Mouse (Mus musculus) hindbrain, embryonic 15.5 days (tissue): ENCODE data around the gene Zfp358. TPM values are rescaled to one million over a fixed set of nuclear protein-coding genes. Genes with fewer than 3 reads are reported as not detected.
A peak's percentile ranks its signal among the peaks of the same experiment; 100 is the strongest.

Experiments used
- ATAC-seq: fragments of 200-750 bp; cut with Nextera tagmentation; 2 replicates; pipeline ENCODE4 v1.8.0; 2017; ENCODE audit warnings: low read depth, moderate number of reproducible peaks, moderate TSS enrichment; ENCODE audit not compliant: low FRiP score
- H3K27ac ChIP-seq: fragments of 300-500 bp; sonication (generic); replicated peaks from 2 replicates; pipeline ENCODE4 v1.5.1; 2015; ENCODE audit warnings: mild to moderate bottlenecking, inconsistent platforms
- H3K27me3 ChIP-seq: fragments of 300-500 bp; sonication (generic); 2 replicates; pipeline ENCODE4 v1.6.1; 2015; ENCODE audit warnings: control low read depth, inconsistent platforms
- H3K36me3 ChIP-seq: fragments of 300-500 bp; sonication (generic); 2 replicates; pipeline ENCODE4 v1.6.1; 2015; ENCODE audit warnings: control low read depth, inconsistent platforms
- H3K4me1 ChIP-seq: fragments of 300-500 bp; sonication (generic); replicated peaks from 2 replicates; pipeline ENCODE4 v1.6.1; 2015; ENCODE audit warnings: control low read depth, inconsistent platforms
- H3K4me2 ChIP-seq: fragments of 300-500 bp; sonication (generic); 2 replicates; pipeline ENCODE4 v1.6.1; 2015; ENCODE audit warnings: moderate library complexity, mild to moderate bottlenecking, inconsistent platforms
- H3K4me3 ChIP-seq: fragments of 300-500 bp; sonication (generic); 2 replicates; pipeline ENCODE4 v1.5.1; 2015; ENCODE audit warnings: mild to moderate bottlenecking, inconsistent platforms
- H3K9ac ChIP-seq: fragments of 300-500 bp; sonication (generic); 2 replicates; pipeline ENCODE4 v1.6.1; 2015; ENCODE audit warnings: inconsistent platforms
- H3K9me3 ChIP-seq: fragments of 300-500 bp; sonication (generic); 2 replicates; pipeline ENCODE4 v1.6.1; 2016; ENCODE audit warnings: control low read depth, inconsistent platforms
- WGBS: fragments of 180-500 bp; shearing (Covaris S2); methylation state at CpG from one replicate; pipeline ENCODE4 v1.1.7; 2015; 5-methylcytosine and 5-hydroxymethylcytosine counted together
- polyA plus RNA-seq: library from polyadenylated mRNA; unstranded; fragments of >200 nt; fragmentation: Nextera tagmentation; extraction: Ambion mirVana; gene quantifications from 2 replicates; pipeline ENCODE4 v1.2.1, GENCODE M21; 2015

Zfp358 gene
- polyA plus RNA-seq, 1 experiment from 2014 or later = 72.1 TPM

GRCm38 (mm10) chr8:3507979-3508754, 15.2 kb downstream of the Zfp358 start:
- H3K4me1 ChIP-seq = no peaks in the 10 kb centered on the region
- H3K9ac ChIP-seq = no peak overlapping the region
- peaks cover 55% of the 10 kb centered on the region for H3K36me3 ChIP-seq
- H3K9me3 ChIP-seq = no peaks in the 10 kb centered on the region
- 92% methylated on average over 6 of the region's 6 CpGs for WGBS
- H3K27ac ChIP-seq = no peak overlapping the region
- ATAC-seq = no peak
- no peak overlapping the region for H3K4me2 ChIP-seq
- no peaks in the 10 kb centered on the region for H3K27me3 ChIP-seq
- no peak overlapping the region for H3K4me3 ChIP-seq

GRCm38 (mm10) chr8:3514681-3515247, 21.8 kb downstream of the Zfp358 start:
- Histone ChIP-seq H3K36me3 (peaks cover 29% of the 10 kb centered on the region), H3K9me3 (no peaks in the 10 kb centered on the region), H3K4me3 (peak overlapping the region; percentile 57), H3K4me1 (peaks cover 21% of the 10 kb centered on the region), H3K9ac (peak overlapping the region; percentile 75), H3K27me3 (no peaks in the 10 kb centered on the region), H3K4me2 (peak overlapping the region; percentile 91), H3K27ac (peak overlapping the region; percentile 82)
- WGBS = 34% methylated on average over 13 of the region's 13 CpGs
- no peak; the same call in 1 of the 2 replicates for ATAC-seq

- peak within 1 kb of the TSS; percentile 57 for H3K4me3 ChIP-seq
- peak within 1 kb of the TSS; percentile 91 for H3K4me2 ChIP-seq
- H3K27ac ChIP-seq = peak within 1 kb of the TSS; percentile 82
- H3K9me3 ChIP-seq = no peaks in the 10 kb centered on the region
- WGBS = under 1% methylated on average over 25 of the region's 25 CpGs
- ATAC-seq = peak; percentile 72
- no peaks in the 10 kb centered on the region for H3K27me3 ChIP-seq
- peak within 1 kb of the TSS; percentile 75 for H3K9ac ChIP-seq
- H3K36me3 ChIP-seq = peaks cover 29% of the 10 kb centered on the region
- peaks cover 21% of the 10 kb centered on the region for H3K4me1 ChIP-seq
Observed at GRCm38 (mm10) chr8:3515260-3515671, 22.3 kb downstream of the Zfp358 start, which contains the start of gene Pnpla6. Gene Pnpla6 (plus strand): TSS chr8:3515384.

GRCm38 (mm10) chr8:3515771-3516417, 23.0 kb downstream of the Zfp358 start:
- Histone ChIP-seq H3K4me2 (peak overlapping the region; percentile 91), H3K36me3 (peaks cover 24% of the 10 kb centered on the region), H3K27me3 (no peaks in the 10 kb centered on the region), H3K9ac (peak overlapping the region; percentile 75), H3K4me1 (peaks cover 21% of the 10 kb centered on the region), H3K4me3 (peak overlapping the region; percentile 57), H3K27ac (peak overlapping the region; percentile 82), H3K9me3 (no peaks in the 10 kb centered on the region)
- peak; percentile 59 for ATAC-seq
- under 1% methylated on average over 25 of the region's 25 CpGs for WGBS

GRCm38 (mm10) chr8:3516450-3517116, 23.6 kb downstream of the Zfp358 start:
- Histone ChIP-seq H3K36me3 (peaks cover 25% of the 10 kb centered on the region), H3K27me3 (no peaks in the 10 kb centered on the region), H3K4me2 (peak overlapping the region; percentile 91), H3K27ac (peak overlapping the region; percentile 82), H3K4me1 (peaks cover 21% of the 10 kb centered on the region), H3K9me3 (no peaks in the 10 kb centered on the region), H3K9ac (peak overlapping the region; percentile 75), H3K4me3 (peak overlapping the region; percentile 57)
- peak; percentile 91 for ATAC-seq
- WGBS = 0% methylated on average over 36 of the region's 36 CpGs

- 15% methylated on average over 16 of the region's 16 CpGs for WGBS
- peak overlapping the region; percentile 91 for H3K4me2 ChIP-seq
- peaks cover 21% of the 10 kb centered on the region for H3K4me1 ChIP-seq
Observed at GRCm38 (mm10) chr8:3517117-3517495, 24.2 kb downstream of the Zfp358 start.

GRCm38 (mm10) chr8:3522007-3522697, 29.2 kb downstream of the Zfp358 start:
- Histone ChIP-seq H3K4me2 (no peak overlapping the region), H3K4me3 (no peak overlapping the region), H3K27me3 (no peaks in the 10 kb centered on the region), H3K9ac (no peak overlapping the region), H3K27ac (no peak overlapping the region), H3K4me1 (peaks cover 8% of the 10 kb centered on the region), H3K36me3 (peaks cover 53% of the 10 kb centered on the region), H3K9me3 (no peaks in the 10 kb centered on the region)
- WGBS = 93% methylated on average over 13 of the region's 13 CpGs
- no peak for ATAC-seq

More at GRCm38 (mm10) chr8:3517117-3517495, 24.2 kb downstream of the Zfp358 start:
- Histone ChIP-seq H3K36me3 (peaks cover 25% of the 10 kb centered on the region), H3K27ac (peak overlapping the region; percentile 82), H3K9ac (peak overlapping the region; percentile 40), H3K4me3 (peak overlapping the region; percentile 57), H3K9me3 (no peaks in the 10 kb centered on the region), H3K27me3 (no peaks in the 10 kb centered on the region)
- ATAC-seq = no peak; the same call in 1 of the 2 replicates

GRCm38 (mm10) chr8:3530816-3531215, 37.9 kb downstream of the Zfp358 start:
- Histone ChIP-seq H3K9ac (no peak overlapping the region), H3K4me2 (no peak overlapping the region), H3K27ac (no peak overlapping the region), H3K36me3 (peaks cover 36% of the 10 kb centered on the region), H3K4me3 (no peak overlapping the region), H3K4me1 (no peaks in the 10 kb centered on the region), H3K27me3 (no peaks in the 10 kb centered on the region), H3K9me3 (no peaks in the 10 kb centered on the region)
- ATAC-seq = no peak
- WGBS = 87% methylated on average over 5 of the region's 5 CpGs

- Histone ChIP-seq H3K4me1 (no peaks in the 10 kb centered on the region), H3K4me2 (no peak overlapping the region), H3K36me3 (peaks cover 38% of the 10 kb centered on the region), H3K27ac (no peak overlapping the region), H3K9me3 (no peaks in the 10 kb centered on the region), H3K27me3 (no peaks in the 10 kb centered on the region), H3K9ac (no peak overlapping the region), H3K4me3 (no peak overlapping the region)
- no peak for ATAC-seq
- 97% methylated on average over 18 of the region's 18 CpGs for WGBS
Observed at GRCm38 (mm10) chr8:3531936-3532335, 39.0 kb downstream of the Zfp358 start.

GRCm38 (mm10) chr8:3536053-3536841, 43.3 kb downstream of the Zfp358 start:
- Histone ChIP-seq H3K4me1 (no peaks in the 10 kb centered on the region), H3K4me3 (no peak overlapping the region), H3K27ac (no peak overlapping the region), H3K9me3 (no peaks in the 10 kb centered on the region), H3K27me3 (no peaks in the 10 kb centered on the region), H3K36me3 (peaks cover 68% of the 10 kb centered on the region), H3K9ac (no peak overlapping the region), H3K4me2 (no peak overlapping the region)
- no peak for ATAC-seq
- WGBS = 69% methylated on average over 15 of the region's 15 CpGs

- peaks cover 68% of the 10 kb centered on the region for H3K36me3 ChIP-seq
- 95% methylated on average over 9 of the region's 9 CpGs for WGBS
Observed at GRCm38 (mm10) chr8:3536940-3537339, 44.0 kb downstream of the Zfp358 start.

More at GRCm38 (mm10) chr8:3536940-3537339, 44.0 kb downstream of the Zfp358 start:
- Histone ChIP-seq H3K27me3 (no peaks in the 10 kb centered on the region), H3K9ac (no peak overlapping the region), H3K27ac (no peak overlapping the region), H3K4me3 (no peak overlapping the region), H3K4me1 (no peaks in the 10 kb centered on the region), H3K9me3 (no peaks in the 10 kb centered on the region), H3K4me2 (no peak overlapping the region)
- ATAC-seq = no peak
